Mouse (Mus musculus) lung, postnatal 0 days (tissue): ENCODE measurements at regions not wholly inside any gene's neighbourhood (a gene's known extent, or its start where the extent isn't known, plus 50 kb on each side); places are given as distances from the start of the nearest gene placed in this dataset.

Experiments
- CTCF ChIP-seq: IDR thresholded peaks from 2 replicates; pipeline ENCODE4 v1.5.1; 2016; ENCODE audit warnings: antibody characterized with exemption, mild to moderate bottlenecking
- EP300 ChIP-seq: IDR thresholded peaks from 2 replicates; pipeline ENCODE4 v1.6.1; 2016; ENCODE audit warnings: antibody characterized with exemption, mild to moderate bottlenecking, control low read depth

DNA sequence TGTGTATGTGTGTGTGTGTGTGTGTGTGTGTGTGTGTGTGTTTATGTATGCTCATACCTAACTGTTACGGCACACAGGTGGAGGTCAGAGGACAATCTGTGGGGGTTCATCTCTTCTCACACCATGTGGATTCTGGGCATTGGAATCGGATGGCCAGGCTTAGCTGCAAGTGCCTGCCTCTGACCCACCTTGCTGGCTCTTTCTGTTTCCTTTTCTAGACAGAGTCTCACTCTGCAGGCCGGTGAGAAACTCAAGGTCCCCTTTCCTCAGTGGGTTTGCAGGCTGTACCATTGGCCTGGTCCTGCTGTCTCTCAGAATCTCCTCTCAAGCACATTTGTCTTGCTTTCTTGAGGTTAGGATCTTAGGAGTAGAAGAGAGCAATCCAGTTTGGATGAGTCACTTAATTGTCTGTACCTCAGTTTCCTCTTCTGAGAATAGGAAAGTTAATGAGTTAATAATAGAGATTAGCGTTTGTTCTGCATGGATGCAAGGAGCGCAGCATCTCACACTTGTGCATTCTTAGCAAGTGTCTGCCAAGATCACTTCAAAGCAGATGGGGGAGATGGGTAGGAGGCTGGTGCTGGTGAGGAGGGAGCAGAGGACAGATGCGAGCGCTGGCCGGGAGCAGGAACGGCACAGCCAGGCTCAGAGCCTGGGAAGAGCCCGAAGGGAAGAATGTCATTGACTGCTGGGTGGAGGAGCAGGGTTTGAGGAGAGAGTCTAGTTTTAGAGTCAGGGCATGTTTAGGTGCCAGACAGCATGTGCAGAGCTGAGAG lies 155.2 kb downstream of the Chst1 start:
- TF ChIP-seq CTCF = no peak
- TF ChIP-seq EP300 = no peak
